Mouse (Mus musculus) large intestine, adult 2 months (tissue): ENCODE results near the gene Gsg1. TPM values are rescaled to one million over a fixed set of nuclear protein-coding genes. Genes with fewer than 3 reads are reported as not detected.

Source experiments
- DNase-seq: peaks from one replicate; pipeline ENCODE4 v3.0.0-alpha.2; 2012; ENCODE audit warnings: low read depth, low spot score
- WGBS: fragments of 180-500 bp; shearing (Covaris S2); methylation state at CpG from one replicate; pipeline ENCODE4 v1.1.7; 2018; 5-methylcytosine and 5-hydroxymethylcytosine counted together
- polyA plus RNA-seq: library from polyadenylated mRNA; depleted of rRNA; stranded (reverse); fragments of >200 nt; gene quantifications from 2 replicates; pipeline ENCODE4 v1.2.3, GENCODE M21; 2012

Gsg1 gene
- polyA plus RNA-seq, 1 experiment = 1.1 TPM

DNA sequence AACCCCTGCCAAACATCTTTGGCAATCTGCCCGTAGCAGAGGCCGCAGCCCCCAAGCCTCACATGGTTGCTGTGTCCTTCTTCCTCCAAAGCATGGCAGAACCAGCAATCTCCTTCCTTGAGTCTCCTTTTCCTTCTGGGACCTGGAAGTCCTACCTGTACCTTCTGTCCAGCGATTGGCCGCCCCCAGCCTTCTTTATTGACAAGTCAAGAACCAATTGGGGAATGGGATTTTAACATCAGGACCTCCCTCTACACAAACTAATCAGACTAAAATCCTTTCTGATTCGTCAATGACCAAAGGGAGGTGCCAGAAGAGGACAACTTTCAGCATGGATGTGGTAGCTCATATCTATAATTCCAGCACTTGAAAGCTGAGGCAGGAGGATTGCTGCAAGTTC is 34.2 kb downstream of the Gsg1 start:
- DNase-seq = no peak
- 78% methylated on average over 5 of the region's 5 CpGs for WGBS

DNA sequence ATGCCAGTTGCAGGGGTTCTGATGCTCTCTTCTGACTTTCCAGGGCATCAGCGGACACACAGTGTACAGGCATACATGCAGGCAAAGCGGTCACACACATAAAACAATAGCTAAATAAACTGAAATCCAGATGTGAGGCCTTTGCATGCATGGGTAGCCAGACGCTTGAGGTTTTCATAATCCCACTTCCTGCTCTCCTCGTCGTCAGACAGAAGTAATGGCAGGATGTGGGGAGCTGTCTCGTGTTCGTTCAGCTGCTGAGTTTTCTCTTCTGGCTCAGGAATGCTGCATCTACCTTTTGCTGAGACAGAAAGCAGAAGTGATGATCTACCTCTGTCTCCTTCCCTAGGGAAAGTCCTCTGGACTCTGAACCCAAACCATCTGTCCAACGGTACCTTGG is 35.8 kb downstream of the Gsg1 start:
- no peak for DNase-seq
- 61% methylated on average over 8 of the region's 8 CpGs for WGBS

DNA sequence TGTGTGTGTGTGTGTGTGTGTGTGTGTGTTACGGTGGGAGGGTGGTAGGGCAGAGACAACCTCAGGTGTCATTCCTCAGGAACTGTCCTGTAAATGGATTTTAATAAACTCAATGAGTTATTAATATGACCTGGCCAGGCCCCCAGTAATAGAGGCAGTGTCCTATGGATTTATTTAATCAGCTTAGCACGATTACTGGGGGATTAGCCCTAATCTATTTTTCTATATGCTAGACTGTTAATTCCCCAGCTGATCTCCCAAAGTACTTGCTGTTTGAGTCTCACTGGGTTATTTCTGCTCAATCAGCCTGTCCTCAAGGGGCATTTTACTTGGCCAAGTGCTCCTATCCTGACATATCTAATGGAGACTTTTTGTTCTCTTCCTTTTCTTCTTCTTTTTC is 41.5 kb downstream of the Gsg1 start:
- WGBS = 88% methylated on average over 2 of the region's 2 CpGs
- no peak for DNase-seq

DNA sequence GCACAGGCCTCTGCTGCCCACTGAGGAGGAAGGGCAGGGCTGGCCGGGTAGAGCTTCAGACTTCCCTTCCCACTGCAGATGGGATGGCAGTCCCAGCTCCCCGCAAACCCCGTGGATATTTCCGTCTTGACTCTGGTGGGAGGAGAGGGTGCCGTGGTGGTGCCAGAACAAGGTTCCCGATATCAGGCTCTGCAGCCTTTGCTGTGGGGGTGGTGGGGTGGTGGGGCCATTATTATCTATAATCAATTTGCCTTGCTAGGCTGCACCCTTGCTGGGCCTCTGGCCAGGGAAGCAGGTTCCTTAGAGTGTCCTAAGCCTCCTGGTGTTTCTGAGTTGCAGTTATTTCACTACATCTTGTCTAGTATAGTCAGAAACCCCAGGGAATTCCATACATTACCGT is 43.0 kb downstream of the Gsg1 start:
- no peak for DNase-seq
- WGBS = 79% methylated on average over 7 of the region's 7 CpGs

DNA sequence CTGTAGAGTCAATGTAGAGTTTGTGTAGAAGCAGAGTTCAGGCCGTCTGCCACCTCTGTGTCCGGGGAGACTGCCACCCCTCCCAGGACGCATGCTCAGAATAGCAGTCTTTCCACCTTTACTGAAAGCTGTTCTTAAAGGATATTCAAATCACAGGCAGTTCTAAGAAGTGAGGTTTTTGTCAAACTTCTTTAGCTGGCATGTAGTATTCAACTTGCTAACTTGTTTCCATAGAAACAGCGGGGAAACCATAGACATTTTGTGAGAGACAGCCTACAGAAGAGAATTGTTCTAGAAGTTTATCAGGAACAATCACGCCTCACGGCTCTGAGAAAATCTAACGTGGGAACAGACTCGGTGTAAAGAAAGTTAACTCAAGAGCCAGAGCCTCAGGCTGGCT is 47.2 kb downstream of the Gsg1 start:
- 87% methylated on average over 8 of the region's 8 CpGs for WGBS

DNA sequence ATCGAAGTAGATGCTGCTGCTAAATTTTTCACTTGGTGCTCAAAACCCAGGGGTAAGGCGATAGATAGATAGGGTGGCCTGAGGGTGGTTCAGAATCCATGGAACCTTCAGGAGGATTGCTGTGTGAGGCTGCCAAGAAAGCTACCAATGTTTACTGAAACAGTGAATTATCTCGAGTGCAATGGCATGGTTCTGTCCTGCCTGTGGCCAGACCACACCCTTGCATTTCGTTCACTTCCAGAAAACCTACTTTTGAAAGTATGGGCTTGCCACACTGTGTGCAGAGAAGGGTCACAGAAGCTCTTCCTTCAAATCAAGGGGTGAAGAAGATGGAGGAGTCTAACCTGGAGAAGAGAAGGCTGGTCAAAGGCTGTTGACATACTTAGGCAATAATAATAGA is 48.3 kb downstream of the Gsg1 start:
- no peak for DNase-seq
- WGBS = 59% methylated on average over 4 of the region's 4 CpGs

More for the DNA sequence above, 47.2 kb downstream of the Gsg1 start:
- DNase-seq = no peak

DNA sequence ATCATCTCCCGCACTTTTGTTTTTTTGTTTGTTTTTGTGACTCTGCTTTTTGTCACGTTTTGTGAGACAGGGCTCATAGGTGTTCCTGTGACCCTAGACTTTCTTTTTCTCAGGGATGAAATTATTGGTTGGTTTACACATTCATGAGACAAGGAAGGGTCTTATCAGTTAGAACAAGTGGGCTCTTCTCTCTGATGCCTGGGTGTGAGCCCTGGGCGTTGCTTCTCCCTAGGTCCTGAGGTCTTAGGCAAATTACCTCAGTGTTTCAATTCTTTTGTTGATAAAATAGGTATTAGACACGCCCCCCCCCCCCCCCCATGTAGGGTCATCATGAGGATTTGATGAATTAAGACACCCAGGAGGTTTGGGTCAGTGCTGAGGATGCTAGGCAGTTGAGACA is 49.3 kb downstream of the Gsg1 start:
- no peak for DNase-seq

DNA sequence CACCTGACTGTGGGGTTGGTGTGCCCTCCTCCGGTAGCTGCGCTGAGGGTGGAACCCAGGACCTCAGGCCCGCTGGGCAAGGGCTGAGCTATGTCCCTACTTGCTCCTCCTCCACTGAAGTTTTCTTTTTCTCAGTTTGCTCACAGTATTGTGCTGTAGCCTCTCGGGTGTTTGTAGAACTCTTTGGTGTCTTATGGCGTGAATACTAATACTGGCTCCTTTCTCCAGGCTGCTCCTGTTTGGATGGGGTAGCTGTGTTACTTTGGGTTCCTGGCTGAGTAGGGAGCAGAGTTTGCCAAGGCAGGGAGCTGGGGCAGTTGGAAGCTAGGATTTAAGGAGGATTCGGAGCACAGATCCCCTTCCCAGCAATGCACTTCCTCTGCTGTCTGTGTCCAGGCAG is 50.4 kb downstream of the Gsg1 start:
- 67% methylated on average over 6 of the region's 6 CpGs for WGBS
- DNase-seq = no peak

More for the DNA sequence above, 49.3 kb downstream of the Gsg1 start:
- WGBS = 65% methylated on average over 4 of the region's 4 CpGs

DNA sequence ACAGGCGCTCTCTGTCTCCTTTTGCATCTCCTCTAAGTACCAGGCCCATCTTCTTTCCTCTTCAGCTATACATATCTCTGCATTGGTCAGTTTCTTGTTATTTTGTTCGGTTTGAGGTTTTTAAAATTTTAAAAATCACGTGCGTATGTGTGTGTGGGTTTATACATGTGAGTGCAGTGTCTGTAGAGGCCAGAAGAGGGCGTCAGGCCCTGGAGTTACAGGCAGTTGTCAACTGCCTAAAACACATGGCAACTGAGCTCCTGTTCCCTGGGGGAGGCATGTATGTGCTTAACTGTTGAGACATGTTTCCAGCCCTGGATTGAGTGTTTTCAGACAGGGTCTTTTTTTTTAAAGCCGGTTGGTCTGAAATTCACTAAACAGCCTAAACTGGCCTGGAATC is 51.5 kb downstream of the Gsg1 start:
- 91% methylated on average over 6 of the region's 6 CpGs for WGBS
- DNase-seq = no peak

DNA sequence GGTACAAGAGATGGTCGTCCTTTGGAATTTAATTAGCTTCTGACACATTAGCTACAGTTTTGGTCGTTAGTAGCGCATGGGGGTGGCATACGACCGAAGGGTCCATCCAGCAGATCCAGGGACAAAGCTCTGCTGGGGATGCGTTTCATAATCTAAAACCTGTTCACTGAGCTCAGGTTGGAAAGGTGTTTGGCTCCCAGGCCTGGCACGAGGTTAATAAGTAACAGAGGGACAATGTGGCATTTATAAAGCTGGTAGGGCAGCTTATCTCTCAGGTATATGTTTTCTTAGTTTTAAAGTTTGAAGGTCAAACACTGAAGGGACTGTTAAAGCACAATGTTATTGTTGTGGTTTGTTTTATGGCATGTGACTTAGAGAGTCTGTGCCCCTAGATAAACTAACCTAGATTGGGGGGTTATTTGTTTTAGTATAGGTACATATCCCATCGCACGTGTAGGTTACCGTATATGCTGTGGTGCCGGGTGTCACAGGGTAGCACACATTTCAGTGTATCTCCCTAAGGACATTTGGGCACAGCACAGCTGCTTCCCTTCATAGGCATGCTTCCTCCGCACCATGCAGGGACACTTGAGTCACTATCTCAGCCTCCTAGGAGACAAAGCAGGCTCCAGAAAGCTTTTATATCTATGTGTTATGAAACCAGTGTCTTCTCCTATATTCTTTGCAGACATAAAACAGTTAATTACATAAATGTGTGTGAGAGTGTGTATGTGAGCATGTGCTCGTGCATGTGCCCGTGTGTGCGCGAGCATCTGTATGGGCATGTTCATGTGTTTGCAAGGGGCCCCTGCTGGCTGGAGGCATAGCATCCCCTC is 53.8 kb downstream of the Gsg1 start:
- WGBS = 42% methylated on average over 16 of the region's 16 CpGs
- peak; percentile 46 for DNase-seq

DNA sequence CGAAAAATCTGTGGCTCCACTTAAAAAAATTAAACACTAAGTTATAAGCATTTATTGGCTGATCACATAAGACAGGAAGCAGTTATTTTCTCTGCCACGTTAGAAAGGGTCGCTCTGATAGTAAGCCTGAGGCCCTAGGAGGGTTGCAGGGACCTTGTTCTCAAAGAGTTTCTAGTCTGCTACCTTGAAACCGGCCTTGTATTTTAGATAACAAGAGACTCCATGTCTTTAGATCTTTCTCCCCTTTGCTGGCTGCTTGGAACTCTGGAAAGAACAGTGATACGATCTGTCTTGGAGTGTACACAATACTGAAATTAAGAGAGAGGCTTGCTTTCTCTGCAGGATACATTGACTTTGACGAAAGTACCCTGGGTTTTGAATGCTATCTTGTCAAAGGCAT is 55.4 kb downstream of the Gsg1 start:
- DNase-seq = no peak
- 46% methylated on average over 6 of the region's 6 CpGs for WGBS

DNA sequence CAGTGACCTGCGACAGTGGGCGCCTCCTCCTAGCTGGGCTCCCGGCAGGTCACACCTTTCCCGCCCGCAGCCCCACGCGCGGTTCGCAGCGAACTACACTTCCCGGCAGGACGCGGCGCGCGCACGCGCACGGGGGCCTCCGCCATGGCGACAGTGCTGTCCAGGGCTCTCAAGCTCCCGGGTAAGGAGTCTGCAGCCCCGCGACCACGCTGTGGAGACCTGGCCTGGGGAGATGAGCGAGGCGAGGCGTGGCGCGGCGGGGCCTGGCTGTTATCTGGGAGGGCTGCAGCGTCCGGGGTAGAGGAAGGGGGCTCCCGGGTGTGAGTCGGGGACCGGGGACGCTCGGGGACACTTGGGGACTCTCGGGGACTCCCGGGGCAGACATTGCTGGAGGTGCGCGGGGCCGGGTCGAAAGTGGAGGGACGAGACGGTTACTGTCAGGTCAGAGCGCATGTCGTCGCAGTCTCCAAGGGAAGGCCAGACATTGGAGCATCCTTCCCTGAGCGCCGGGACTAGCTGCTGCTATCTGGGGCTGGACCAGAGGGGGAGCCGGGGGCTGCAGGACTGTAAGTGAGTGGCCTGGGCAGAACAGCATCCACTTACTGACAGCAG is 56.1 kb downstream of the Gsg1 start, which contains the start of the genes Fam234b and Hebp1:
Gene Fam234b (plus strand): TSS at position 57 of the 612 bp plus-strand sequence.
Gene Hebp1 (minus strand): TSS at position 102 of the 612 bp plus-strand sequence.
- DNase-seq = no peak
- 1% methylated on average over 52 of the region's 52 CpGs for WGBS

DNA sequence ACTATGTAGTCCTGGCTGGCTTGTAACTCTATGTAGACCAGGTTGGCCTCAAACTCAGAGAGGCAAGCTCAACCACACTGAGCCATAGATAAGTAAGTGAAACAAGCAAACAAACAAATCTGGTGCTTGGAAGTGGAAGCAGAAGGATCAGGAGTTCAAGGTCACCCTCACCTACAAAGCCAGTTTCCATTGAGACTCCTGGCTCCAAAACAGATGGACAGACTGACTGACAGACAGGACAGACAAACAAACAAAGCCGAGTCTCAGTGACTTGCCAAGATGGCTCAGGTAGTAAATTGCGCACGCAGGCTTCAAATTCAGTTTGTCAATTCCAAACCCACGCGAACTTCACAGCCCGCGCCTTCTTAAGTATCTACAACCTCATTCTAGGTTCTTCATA is 56.7 kb downstream of the Gsg1 start:
- 15% methylated on average over 7 of the region's 7 CpGs for WGBS
- no peak for DNase-seq

DNA sequence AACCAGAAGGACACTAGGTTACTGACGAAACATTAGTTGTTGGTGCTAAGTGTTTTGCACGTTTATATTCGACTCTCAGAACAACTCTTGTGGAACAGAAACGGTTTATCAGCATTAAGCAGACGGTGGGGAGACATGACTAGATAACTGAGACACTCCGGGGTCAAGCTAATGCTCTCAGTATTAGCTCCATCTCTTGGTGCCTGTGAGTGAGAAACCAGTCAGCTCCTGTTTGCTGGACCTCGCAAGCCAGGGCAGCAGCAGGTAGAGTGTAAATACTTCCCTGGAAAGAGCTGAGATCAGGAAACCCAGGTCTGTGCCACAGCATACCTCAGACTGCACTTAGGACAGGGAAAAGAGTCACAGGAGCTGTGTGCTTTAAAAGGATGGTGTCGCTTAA is 57.4 kb downstream of the Gsg1 start:
- no peak for DNase-seq
- 70% methylated on average over 8 of the region's 8 CpGs for WGBS

DNA sequence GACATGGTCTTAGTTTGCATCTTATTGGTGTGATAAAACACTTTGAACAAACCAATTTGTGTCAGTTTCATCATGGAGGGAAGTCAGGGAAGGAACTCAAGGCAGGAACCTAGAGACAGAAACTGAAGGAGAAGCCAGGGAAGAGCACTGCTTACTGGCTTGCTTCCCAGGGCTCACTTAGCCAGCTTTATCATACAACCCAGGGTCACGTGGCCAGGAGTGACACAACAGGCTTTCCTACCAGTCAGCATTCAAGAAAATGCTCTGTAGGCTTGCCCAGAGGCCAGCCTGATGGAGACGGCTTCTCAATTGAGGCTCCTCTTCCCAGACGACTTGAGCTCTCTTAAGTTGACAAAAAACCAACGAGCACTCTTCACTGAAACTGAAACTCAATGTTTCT is 59.2 kb downstream of the Gsg1 start:
- no peak for DNase-seq
- 63% methylated on average over 4 of the region's 4 CpGs for WGBS

DNA sequence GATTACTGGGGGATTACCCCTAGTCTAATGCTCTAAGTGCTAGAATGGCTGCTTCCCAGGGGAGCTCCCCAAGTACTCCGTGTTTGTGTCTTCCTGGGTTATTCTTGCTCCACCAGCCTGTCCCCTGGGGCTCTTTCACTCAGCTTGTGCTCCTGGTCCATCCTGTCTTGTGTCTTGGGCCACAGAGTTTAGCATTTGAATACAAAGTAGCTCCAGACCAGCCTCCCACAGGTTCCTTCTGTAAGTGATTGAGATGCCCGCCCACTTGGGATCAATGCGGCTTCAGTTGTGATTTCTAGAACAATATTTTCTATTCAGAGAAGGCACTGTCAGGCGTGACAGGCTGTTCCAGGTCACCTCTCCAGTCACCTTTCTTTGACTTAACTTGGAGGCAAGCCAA is 60.4 kb downstream of the Gsg1 start:
- DNase-seq = no peak
- 51% methylated on average over 4 of the region's 4 CpGs for WGBS

DNA sequence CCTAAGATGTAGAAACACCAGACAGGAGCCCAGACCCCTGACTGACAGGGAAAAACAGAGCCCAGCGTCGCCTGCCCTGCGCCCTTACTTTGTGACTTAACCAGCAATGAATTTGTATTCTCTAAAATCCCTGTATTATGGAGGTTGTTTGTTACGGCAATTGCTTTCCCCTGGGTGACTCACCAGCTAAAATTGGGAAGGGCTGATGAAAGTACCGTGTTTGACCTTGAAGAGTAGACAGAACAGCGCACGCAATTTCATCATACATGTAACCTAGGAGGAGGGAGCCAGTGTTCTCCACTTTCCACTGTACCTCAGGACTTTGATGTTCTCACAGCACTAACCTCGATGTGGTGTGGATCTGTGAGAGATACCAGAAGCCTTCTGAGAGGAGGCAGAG is 61.2 kb downstream of the Gsg1 start:
- no peak for DNase-seq
- 70% methylated on average over 8 of the region's 8 CpGs for WGBS

DNA sequence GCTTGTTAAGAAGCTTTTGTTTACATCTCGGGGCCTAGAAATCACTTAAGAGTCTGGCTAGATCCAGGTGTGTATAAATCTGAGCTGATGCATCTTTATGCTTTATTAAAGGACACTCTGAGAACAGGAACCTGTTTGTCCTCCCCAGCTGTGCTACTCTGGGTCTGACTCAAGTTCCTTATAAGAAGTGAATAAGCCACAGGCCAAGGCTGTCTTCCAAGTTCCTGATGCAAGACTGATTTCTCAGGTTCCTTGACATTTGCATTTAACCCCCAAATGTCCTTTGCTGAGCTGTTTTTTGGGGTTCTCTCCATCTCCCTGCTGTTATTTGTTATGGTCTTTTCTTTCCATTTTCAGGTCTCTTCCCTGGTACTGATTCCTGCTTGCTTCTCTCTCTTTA is 62.2 kb downstream of the Gsg1 start:
- WGBS = 86% methylated on average over 1 of the region's 1 CpGs
- no peak for DNase-seq

DNA sequence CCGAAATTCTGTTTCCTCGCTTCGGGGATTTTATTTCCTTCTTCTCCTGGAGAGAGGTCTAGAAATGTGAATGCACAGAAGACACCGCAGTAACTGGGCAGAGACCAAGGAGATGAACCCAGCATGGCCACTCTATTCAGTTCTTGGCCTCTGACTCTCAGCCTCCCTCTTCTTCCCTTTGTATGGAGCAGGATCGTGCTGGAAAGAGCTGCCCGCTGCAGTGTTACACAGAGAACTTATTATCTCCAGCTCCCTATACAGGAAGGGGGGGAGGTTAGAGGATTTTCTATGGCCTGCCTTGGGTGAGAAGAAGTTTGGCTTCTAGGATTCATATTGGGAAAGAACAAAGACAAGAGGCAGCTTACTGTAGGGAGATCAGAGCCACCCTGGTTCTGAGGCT is 64.0 kb downstream of the Gsg1 start:
- WGBS = 88% methylated on average over 6 of the region's 6 CpGs
- no peak for DNase-seq

DNA sequence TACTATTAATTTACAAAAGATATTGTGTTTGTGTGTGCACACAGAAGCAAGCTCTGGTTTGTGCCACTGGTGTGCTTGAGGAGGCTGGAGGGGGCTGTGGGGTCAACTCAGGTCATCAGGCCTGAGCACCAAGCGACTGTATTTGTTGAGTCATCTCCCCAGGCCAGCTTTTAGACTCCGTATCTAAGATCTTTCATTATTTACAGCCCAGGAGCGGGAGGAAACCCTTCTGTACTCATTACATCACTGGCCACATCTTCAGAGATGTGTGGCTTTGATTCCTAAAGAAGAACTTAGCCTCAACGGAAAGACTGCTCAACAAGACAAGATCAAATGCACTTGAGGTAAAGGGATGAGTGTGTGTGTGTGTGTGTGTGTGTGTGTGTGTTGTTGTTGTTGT is 65.5 kb downstream of the Gsg1 start:
- WGBS = 38% methylated on average over 4 of the region's 4 CpGs
- no peak for DNase-seq
